Mouse (Mus musculus): Measurements from ENCODE around the gene Npnt.

The Npnt gene

DNA sequence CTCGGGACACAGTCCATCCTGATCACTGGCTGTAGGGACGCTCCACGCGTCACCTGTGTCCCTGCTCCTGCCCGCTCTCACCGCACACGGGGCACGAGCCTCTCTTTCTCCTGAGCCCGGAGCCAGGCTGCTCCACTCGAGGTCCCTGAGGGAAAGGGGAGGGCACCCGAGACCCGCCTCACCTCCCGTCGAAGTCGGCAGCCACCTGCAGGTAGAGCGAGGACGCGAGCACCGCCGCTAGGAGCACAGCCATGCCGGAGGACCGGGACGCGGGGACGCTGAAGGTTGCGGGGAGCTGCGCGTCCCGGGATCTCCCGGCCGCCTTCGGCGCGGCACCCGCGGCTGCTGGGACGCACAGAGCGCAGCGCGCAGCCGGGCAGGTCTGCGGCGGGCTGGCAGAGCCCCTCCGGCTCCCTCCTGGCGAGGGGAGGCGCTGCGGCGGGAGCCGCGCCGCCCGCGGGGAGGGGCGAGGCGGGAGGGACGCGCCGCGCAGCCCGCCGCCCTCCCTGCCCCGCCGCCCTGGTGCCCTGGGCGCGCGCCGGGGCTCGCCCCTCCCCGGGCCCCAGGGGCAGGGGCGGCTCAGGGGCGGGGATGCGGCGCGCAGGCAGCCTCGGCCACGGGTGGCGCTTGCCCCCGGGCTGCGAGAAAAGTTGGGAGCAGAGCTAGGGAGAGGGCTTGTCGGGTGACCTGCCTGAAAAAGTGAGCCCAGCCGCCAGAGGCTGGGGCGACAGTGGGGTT lies at the start of gene Npnt:
Gene Npnt (minus strand): TSS at position 501 of the 738 bp plus-strand sequence.
- DNase-seq (ENCODE audit: low read depth, low spot score) = peak; percentile 54

DNA sequence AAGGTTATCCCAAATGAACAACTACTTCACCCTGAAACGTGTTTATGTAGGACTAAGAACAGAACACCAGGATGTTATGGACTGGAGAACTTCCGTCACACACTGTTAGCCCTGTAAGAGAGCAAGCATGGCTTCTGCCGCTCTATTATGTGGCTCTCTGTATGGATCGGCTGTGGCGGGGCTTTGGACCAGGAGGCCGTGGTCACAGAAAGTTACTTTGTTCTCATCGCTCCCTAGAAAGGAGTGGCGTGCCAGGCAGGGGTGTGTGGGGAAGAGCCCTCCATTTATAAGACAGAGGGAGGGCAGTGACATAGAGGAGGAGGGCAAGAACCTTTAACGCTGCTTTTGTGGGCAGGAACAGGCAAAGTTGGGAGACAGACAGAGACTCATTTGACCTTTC lies 46.2 kb upstream of the Npnt start:
- DNase-seq (ENCODE audit: low read depth, low spot score) = no peak

DNA sequence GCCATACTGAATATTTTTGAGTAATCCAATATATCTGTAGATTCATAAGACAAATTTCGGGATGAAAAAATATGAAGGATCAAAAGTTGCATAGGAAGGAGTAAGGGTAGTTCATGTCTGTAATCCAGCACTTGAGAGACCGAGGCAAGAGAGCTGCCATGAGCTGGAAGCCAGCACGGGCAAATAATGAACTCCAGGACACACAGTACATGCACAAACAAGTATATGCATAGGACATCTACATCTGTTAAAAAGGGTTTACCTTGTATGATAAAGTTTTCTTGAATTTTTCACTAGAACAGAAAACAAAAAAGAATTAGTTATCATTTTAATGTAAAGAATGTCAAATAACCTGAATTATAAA lies 45.8 kb upstream of the Npnt start:
- DNase-seq (ENCODE audit: low read depth, low spot score) = no peak

DNA sequence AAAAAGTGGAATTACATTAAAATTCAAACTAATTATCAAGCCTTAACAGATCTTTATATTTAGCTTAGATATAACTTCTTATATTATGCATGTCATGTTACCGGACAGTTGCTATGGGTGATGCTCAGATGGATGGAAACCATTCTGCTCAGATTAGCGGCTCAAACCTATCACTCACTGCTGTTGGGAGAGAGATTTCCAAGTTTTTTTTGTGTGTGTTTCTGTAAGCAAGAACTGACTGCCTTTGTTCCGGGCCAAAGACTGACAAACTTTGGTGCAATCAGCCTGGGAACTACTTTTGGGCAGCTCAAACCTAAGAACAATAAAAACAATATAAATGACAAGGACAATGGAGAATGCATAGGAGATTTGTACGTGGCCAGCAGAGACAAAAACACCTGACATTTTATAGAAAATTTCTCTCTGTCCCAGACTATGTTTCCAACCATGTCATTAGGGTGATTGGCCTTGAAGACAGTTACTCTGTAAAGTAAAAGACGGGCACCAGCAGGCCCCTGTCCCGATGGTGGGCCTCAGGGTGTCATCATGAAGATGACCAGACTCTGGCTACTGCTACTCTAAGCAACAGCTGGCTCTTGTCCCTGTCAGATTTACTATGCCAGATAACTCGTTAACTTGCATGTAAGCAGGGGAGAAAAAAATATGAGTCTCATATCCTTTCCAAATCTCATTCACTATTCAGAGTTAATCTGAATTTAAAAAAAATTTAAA lies 45.2 kb upstream of the Npnt start:
- DNase-seq (ENCODE audit: low read depth, low spot score) = no peak

DNA sequence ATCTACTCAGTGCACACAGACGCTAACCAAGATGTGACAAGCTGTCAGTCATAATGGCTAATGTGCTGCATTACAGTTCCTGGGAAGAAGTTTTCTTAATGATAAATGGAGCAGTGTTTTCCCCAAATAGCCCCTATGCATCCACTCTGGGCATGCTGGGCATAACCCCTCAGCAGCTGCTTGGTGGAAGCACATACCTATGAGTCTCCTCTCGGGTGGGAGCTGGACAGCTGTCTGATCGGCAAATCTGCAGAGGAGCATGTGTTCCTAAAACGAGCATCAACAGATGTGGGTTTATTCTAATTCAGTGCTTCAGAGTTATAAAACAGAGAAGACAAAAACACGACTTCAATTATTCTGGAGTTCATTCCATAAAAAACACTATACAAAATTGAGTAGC lies 36.1 kb upstream of the Npnt start:
- DNase-seq (ENCODE audit: low read depth, low spot score) = no peak

DNA sequence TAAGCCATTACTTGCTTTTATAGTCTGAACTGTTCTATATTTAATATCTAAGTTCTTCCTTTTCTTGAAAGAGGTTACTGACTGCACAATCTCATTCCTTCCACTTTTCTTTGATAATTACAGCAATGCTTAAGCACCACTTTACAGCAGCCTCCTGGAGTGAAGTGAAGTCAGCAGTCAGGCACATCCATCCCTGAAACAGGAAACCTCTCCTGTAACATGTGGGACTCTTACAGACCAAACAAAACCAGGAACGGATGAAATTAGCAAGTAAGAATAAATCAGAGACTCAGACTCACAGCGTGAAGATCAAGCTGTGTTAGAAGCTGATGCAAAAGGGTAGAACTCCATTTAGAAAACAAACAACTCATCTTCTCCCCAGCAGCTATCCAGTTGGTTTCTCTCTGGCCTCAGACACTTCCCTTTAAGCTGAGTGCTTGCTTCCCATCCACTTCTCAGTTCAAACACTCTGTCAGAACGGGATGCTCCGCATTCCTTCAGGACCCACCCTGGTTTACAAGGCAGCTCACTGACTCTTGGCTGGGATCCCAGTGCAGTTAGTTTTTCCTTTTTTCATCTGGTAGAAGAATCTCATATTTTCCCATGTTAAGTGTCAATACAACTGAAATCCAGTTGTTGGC lies 33.9 kb upstream of the Npnt start:
- peak; percentile 48 for DNase-seq (ENCODE audit: low read depth, low spot score)

DNA sequence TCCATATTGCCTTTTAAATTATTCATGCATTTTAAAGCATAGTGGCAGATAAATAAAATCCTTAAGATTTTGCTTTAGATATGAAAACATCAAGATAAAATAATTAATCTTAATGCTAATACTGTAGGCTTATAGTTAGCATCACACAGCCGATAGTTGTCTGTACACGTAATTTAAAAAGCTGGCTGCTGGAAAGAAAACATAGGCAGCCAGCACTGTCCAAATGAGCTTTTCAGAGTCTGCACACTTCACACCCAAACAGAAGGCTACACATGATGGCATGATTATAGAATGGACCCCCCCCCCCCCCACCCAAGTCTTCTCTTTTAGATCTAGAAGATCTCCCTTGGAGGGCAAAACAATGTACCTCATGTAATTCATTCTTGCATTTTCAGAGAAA lies 31.9 kb upstream of the Npnt start:
- DNase-seq (ENCODE audit: low read depth, low spot score) = no peak

DNA sequence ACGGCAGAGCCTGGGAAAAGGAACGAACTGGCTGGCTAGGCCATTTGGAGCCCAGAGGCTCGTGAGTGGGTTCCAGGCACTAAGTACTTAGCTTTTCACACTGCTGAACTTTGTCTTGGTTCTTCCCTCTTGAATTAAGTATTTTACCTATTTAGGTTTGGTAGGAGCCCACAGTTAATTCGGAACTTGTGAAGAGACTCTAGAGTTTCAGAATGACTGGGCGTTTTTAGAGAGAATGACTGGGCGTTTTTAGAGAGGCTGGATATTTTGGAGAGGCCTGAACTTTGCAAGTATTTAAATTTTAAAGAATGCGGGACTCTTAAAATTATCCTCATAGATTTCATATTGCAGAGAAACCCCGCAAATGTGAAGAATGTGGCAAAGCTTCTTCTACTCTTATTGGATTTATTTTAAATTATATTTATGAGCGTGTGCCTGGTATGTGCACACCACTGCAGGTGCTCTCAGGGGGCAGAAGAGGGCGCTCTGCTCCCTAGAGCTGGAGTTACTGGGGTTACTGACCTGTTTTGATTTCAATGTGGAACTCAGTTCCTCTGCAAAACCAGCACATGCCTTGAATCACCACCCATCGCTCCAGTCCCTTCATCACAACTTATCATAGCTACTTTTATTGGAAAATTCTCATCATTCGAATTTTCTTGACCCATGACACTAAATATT lies 29.8 kb upstream of the Npnt start:
- DNase-seq (ENCODE audit: low read depth, low spot score) = peak; percentile 24

DNA sequence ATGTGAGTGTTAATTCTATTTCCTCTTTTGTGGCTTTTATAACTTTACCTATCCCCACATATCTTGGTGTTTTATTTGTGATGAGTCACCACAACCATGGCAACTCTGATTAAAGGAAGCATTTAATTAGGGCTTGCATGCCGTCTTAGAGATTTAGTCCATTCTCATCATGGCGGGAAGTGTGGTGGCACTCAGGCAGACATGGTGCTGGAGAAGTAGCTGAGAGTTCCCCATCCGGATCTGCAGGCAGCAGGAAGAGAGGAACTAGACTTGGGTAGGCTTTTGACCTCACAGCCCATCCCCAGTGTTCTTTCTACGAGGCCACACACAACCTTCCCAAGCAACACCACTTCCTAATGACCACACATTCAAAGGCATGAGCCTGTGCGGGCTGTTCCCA lies 16.2 kb upstream of the Npnt start:
- DNase-seq (ENCODE audit: low read depth, low spot score) = no peak

DNA sequence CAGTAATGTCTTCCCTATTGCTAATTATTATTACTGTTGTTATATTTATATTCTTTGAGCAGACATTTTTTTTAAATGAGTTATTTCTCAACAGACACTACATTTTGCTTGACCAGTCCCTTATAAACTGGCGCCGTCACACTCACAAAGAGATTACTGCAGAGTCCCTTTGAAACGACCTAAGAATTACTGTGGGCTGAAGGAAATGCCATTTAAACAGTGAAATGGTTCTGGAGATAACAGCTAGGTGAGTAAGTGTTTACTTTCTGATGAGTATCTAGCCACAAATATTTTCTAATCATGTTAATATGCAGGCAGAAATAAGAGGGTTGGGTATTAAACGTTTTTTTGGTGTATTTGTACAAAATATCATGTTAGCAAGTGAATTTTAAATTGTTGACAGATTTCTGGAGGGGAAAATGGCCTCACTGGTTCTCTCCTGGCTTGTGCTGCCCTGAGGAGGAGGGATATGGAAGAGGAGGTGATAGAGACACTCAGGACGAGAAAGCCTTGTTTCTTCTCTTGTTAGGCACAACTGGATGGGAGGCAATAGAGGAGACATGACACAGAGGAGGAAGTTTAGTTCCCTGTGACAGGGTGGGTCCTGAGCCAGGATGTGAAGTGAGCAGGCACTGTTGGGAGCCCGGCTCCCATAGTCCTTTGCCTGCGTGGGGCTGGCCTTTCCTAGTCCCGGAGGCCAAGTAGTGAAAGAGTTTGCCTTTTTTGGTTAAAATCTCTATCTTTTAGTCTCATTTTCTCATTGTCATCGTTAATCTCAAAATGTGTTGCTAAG lies 14.8 kb upstream of the Npnt start:
- no peak for DNase-seq (ENCODE audit: low read depth, low spot score)

DNA sequence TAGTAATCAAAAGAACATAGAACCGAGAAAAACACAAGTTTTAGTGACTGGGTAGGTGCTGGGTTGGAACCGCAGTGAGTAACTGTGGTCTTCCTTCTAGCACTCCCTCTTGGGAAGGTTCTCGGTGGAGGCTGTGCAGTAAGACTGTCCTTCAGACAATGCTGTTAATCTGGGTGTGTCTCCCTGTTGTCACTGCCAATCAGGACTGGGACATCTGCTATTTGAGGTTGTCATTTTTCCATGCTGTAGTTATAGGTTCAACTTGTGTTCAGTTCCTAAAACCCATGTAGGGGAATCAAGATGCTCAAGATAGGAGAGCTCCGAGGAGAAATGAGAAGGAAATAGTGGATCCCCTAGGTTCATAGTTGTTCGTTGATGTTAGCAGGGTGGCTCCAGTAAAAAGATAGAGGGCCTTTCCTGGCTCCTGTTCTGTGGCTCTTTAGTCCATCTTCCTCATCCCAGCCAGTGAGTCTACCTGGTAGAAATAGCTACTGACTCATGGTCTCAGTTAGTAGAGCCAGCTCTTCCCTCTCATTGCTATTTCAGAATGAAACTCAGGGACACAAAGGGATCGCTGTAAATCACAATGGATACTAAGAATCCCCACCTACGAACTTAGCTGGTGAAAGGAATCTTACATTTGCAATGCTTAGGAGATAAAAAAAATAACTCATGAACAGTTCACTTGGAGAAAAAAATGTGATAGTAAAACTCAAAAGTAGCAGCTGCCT lies 12.7 kb upstream of the Npnt start:
- no peak for DNase-seq (ENCODE audit: low read depth, low spot score)

DNA sequence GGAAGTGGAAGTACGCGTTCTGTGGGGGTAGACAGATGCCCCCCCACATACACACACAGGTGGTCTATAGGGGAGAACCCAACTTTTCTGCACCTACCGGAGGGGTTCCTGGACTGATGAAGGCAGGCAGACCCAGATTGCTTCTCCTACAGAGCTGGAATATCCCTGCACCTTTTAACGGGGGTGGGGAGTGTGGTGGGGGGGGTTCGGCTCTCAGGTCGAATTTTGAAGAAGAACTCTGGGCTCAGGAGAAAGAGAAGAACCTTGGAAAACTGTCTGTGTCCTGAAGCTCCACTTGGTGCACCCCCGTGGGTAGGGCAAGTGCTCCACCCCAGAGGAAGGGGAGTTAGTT lies 414 bp upstream of the Npnt start:
- no peak for DNase-seq (ENCODE audit: low read depth, low spot score)

DNA sequence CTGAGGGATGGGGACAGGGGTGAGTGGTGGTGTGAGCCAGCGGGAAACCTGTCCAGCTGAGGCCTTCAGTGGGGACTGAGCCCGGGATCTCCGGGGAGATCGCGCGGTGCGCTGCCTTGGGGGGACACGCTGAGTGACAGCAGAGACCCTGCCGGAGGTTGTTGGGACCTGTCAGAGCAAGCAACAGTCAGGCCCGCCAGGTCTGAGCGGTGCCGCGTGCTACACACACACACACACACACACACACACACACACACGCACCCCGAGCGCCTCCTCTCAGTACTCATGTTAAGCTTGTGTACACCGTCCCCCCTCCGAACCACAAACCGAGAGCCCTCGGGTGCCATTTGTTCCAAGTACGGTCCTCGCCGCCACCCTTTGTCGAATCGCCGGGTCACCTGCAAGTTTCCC lies 706 bp downstream of the Npnt start:
- DNase-seq (ENCODE audit: low read depth, low spot score) = peak; percentile 37

DNA sequence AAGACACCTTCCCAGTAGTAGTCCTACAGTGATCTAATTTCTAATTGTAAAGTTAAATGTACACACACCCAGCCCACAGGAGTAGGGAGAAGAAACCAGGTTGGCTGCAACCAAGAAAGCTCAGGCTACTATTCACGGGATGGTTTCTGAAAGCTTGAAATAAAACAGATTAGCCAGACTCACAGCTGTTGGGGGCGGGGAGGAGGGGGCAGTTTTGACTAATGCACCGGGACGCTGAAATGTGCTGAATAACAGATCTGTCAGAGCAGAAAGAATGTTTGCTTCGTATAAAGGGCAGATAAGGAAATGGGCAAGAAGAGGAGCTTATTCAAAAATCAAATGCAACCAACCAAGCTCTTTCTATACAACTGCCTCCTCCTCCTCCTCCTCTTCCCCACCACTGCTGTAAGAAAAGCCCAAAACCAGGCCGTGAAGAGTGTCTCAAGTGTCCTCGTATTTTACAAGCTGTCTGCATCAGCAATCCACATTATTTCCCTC lies 1.7 kb downstream of the Npnt start:
- no peak for DNase-seq (ENCODE audit: low read depth, low spot score)

DNA sequence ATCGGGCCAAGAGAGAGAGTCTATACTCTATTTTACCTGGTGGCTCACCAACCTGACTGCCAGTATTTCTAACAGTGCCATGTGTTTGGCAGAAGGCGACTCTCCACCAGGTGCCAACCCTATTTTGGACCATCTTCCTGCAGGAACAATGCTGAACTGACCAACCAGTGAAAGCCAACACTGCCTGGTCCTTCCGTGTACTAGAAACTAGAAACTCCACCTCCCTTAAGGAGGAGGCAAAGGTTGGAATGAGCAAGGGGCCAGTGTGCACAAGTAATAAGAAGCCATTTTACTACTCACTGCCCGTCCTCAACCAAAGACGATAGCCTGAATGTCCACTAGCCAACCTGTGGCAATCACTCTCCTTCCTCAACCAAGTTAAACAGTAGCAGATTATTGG lies 4.0 kb downstream of the Npnt start:
- no peak for DNase-seq (ENCODE audit: low read depth, low spot score)

DNA sequence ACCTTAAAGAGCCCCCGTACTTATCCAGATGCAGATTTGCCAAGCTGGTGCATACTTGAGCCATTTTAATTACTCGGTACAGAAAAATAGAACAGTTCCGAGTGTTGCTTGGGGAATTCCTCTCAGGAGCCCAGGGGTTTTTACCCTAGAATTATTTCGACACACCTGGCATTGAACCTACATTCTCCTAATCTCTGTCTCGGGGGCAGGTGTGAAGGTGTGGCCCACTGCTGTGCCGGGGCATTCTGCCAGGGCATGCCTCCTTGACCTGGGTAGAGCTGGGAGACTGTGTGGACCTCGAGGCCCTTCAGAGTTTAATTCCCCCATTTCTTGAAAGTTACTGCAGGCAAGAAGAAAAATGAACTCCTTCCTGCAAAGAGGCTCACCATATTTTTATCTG lies 4.4 kb downstream of the Npnt start:
- no peak for DNase-seq (ENCODE audit: low read depth, low spot score)

DNA sequence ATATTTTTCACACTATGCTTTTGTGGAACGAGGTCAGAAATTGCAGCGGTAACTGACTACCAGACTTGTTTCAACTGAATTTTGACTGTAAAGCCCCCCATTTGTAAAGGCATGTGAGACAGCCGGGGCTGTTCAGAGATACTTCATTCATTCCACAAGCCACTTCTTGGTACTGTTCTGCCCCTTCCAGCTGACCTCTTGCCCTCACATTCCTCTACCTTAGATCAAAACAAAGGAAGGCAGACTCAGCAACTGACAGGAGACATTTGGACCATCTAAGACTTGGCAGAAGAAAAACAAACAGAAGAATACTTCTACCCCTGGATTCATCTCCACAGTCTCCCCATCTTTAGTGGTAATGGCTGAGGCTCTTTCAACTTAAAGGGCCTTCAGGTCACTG lies 5.5 kb downstream of the Npnt start:
- no peak for DNase-seq (ENCODE audit: low read depth, low spot score)

DNA sequence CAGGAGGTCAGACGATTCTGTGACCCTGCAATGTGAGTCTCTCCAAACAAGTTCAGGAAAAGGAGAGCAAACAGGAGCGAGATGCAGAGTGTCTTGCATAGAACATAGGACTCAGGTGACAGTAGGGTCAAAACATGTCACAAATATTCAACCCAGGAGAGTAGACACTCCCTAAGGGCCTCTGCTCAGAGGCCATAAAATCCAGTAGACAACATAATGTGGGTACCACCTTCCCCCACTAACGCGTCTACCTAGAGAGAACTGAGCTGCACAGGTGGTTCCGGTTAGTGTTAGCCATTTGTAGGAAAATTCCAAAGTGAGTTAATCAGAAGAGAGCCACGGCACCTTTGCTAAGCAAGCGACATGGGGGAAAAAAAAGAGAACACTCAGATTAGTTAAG lies 5.9 kb downstream of the Npnt start:
- DNase-seq (ENCODE audit: low read depth, low spot score) = no peak

DNA sequence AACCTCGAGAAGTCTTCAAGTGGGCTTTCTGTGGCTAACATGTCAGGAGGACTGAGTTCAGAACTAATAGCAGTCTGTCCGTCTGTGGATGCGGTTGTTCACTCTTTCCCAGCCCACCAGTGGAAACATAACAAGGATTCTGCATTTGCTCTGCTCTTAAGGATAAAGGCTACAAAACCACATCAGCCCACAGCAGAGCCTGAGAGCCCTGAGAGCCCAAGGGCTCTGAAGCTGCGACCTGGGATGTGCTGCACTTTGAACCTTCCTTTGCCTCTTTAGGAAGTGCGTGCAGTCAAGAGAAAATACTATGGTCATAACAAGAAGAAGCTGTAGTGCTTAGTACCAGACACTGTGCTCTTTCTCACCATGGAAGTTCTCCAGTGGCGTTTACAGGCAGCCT lies 7.3 kb downstream of the Npnt start:
- no peak for DNase-seq (ENCODE audit: low read depth, low spot score)

DNA sequence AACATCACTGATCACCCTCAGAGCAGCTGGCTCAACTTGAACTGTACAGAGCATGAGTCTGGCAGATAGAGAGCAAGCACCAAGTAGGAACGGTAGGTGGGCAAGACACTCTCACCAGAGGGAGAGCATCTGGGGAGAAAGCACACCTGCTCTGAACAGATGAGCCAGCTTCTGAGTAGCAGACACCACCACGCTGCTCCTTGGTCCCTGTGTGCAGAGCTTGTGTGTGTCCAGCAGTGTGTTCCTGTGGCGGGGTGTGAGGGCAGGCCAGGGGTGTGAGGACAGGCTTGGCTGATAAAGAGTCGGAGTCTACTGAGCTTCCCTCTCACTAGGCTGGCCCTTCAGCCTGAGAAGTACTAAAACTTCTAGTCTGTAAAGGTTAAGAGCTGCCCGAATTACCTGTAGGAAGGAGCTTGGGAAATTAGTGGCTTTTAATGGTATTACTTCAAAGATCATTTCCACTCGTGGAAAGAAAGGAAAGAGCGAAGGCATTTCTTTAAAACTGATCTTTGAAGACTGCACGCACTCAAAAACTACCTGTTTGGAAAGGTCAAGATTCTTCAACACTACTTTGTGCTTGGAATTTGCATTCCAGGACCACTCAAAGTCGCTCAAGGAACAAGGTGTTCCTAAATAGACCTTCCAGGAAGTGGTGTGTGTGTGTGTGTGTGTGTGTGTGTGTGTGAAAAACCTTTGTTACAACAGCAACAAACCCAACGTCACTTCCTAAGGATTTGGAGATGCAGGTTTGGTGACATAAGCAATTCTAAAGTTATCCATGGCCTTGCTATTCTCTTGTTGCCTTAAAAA lies 9.7 kb downstream of the Npnt start:
- DNase-seq (ENCODE audit: low read depth, low spot score) = peak; percentile 23
